Mouse (Mus musculus): ENCODE results near the gene Olfr154. TPM values are rescaled to one million over a fixed set of nuclear protein-coding genes. Genes with fewer than 3 reads are reported as not detected.
"Not testable (repeated sequence)": the region's sequence is repeated elsewhere in the genome, so short reads cannot be mapped to it uniquely, and the experiment has no call there.

Gene Olfr154
- polyA plus RNA-seq (2014; fragmentation: Nextera tagmentation; extraction: Ambion mirVana) = not detected in 2 replicates

DNA sequence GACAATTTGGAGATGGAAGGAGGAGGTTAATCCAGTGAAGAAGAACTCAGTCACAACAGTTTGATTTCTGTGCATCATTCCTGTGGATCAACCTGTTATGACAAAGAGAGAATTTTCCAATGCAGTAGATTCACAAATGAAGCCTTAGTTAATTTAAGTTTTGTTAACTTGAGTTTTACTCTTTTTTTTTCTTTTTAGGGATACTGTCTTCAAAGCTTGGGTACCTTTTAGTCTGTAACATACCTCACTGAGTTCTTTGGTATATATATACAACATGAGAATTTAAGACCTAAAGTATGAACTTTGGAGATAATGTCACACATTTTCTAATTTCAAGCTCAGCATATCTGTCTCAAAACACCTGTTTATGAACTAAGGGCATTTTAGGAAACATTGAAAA, at the start of gene Olfr154:
Olfr154 (minus strand) TSS at position 101 of the 400 bp plus-strand sequence.
- H3K27me3 ChIP-seq (ENCODE audit: control insufficient read depth, insufficient read depth, low read length); H3K4me2 ChIP-seq (ENCODE audit: low read depth); H3K36me3 ChIP-seq (ENCODE audit: control insufficient read depth, insufficient read depth, low read length); DNase-seq (ENCODE audit: low spot score); H3K4me3 ChIP-seq (ENCODE audit: low read depth, low read length); H3K27ac ChIP-seq (ENCODE audit: low read depth, low read length); H3K4me1 ChIP-seq (ENCODE audit: control insufficient read depth, insufficient read depth, low read length); H3K9me3 ChIP-seq (ENCODE audit: control insufficient read depth, low read length); ATAC-seq (ENCODE audit: insufficient read depth, low FRiP score, low TSS enrichment); H3K9ac ChIP-seq (ENCODE audit: low read length): not testable (repeated sequence)

DNA sequence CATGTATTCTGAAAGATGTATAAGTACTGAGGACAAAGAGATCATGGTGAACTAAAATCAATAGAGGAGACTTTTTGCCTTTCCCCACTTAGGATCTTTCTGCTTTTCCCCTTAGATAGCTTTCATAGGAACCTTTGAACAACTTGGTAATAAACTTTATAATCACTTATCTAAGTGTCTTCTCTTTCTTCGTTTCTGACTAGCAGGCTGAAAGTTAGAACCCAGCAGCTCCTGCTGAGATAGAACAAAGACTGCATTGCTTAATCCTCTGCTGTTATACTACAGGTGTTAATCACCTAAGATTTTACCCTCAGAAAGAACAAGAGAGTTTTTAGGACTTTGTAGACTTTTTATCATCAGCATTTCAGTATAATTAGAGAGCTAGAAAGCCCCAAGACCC, 46.9 kb upstream of the Olfr154 start:
- Histone ChIP-seq H3K27me3 (ENCODE audit: control insufficient read depth, insufficient read depth, low read length) (no peaks in the 10 kb centered on the region), H3K36me3 (ENCODE audit: control insufficient read depth, insufficient read depth, low read length) (no peaks in the 10 kb centered on the region), H3K4me2 (ENCODE audit: low read depth) (no peak overlapping the region), H3K9ac (ENCODE audit: low read length) (no peak overlapping the region), H3K9me3 (ENCODE audit: control insufficient read depth, low read length) (no peaks in the 10 kb centered on the region), H3K4me3 (ENCODE audit: low read depth, low read length) (no peak overlapping the region), H3K4me1 (ENCODE audit: control insufficient read depth, insufficient read depth, low read length) (no peaks in the 10 kb centered on the region), H3K27ac (ENCODE audit: low read depth, low read length) (no peak overlapping the region)
- WGBS = 8% methylated on average over 1 of the region's 1 CpGs
- no peak for ATAC-seq (ENCODE audit: insufficient read depth, low FRiP score, low TSS enrichment)
- no peak for DNase-seq (ENCODE audit: low spot score)

DNA sequence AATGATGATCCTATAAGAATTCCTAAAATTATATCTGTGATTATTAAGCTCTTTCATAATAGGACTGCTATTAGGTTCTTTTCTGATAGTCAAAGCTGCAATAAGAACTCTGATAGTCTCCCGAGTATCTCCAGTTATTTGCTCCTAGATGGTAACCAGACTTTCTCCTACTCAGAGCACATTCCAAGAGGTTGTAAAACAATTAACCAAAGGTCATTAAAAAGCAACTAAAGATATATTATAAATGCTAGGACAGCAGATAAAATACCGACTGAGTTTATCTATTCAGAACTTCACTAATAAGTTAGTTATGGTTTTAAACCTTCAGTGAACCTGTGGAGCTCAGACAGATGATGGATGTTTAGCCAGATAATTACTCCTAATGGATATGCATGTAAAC, 46.4 kb upstream of the Olfr154 start:
- H3K27ac ChIP-seq (ENCODE audit: low read depth, low read length); DNase-seq (ENCODE audit: low spot score); H3K4me3 ChIP-seq (ENCODE audit: low read depth, low read length); H3K4me2 ChIP-seq (ENCODE audit: low read depth); H3K9me3 ChIP-seq (ENCODE audit: control insufficient read depth, low read length); H3K4me1 ChIP-seq (ENCODE audit: control insufficient read depth, insufficient read depth, low read length); H3K9ac ChIP-seq (ENCODE audit: low read length); H3K36me3 ChIP-seq (ENCODE audit: control insufficient read depth, insufficient read depth, low read length); H3K27me3 ChIP-seq (ENCODE audit: control insufficient read depth, insufficient read depth, low read length); ATAC-seq (ENCODE audit: insufficient read depth, low FRiP score, low TSS enrichment): not testable (repeated sequence)
- WGBS = 45% methylated on average over 2 of the region's 2 CpGs

DNA sequence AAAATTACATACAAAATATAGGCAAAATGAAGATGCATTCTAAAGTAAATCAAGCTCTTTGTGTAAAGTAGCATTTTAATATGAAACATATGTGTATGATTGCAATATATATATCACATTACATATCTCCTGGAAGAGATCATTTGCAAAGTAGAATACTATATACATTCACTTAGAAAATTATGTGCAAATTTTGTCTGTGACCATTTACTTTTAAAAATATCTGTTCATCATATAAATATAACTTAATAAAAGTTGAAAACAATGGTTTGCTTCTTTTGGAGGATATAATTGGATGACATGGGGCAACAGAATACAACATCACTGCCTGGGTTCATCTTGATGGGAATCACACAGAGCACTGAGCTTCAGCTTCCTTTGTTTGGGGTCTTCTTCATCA, 24.9 kb upstream of the Olfr154 start, which contains the start of gene Olfr1008:
Olfr1008 (plus strand) TSS at position 301 of the 400 bp plus-strand sequence.
- H3K4me1 ChIP-seq (ENCODE audit: control insufficient read depth, insufficient read depth, low read length) = no peaks in the 10 kb centered on the region
- H3K9ac ChIP-seq (ENCODE audit: low read length) = no peak within 1 kb of the TSS
- no peak within 1 kb of the TSS for H3K4me2 ChIP-seq (ENCODE audit: low read depth)
- no peak for ATAC-seq (ENCODE audit: insufficient read depth, low FRiP score, low TSS enrichment)
- no peaks in the 10 kb centered on the region for H3K9me3 ChIP-seq (ENCODE audit: control insufficient read depth, low read length)
- H3K27ac ChIP-seq (ENCODE audit: low read depth, low read length) = no peak within 1 kb of the TSS
- H3K36me3 ChIP-seq (ENCODE audit: control insufficient read depth, insufficient read depth, low read length) = no peaks in the 10 kb centered on the region
- H3K4me3 ChIP-seq (ENCODE audit: low read depth, low read length) = no peak within 1 kb of the TSS
- no peak for DNase-seq (ENCODE audit: low spot score)
- no peaks in the 10 kb centered on the region for H3K27me3 ChIP-seq (ENCODE audit: control insufficient read depth, insufficient read depth, low read length)

DNA sequence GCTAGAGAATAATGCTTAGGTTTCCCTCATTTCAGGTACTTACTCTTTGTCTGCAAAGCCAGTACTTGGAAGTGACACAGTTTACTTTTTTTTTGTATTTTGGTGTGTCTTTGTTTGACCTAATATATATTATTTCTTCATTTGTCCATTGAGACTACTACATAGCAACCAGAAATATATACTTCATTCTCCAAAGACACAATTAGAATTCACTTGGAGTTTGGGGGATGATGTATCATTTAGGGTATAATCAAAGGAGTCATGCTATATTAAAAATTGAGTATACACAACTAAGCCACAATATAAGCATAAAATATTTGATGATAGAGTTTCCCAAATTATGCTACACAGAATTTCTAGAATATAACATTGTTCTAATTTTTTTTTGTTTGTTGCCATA, 14.4 kb upstream of the Olfr154 start, which contains the start of gene Olfr1006:
Olfr1006 (minus strand) TSS at position 101 of the 400 bp plus-strand sequence.
- ATAC-seq (ENCODE audit: insufficient read depth, low FRiP score, low TSS enrichment) = no peak
- Histone ChIP-seq H3K27me3 (ENCODE audit: control insufficient read depth, insufficient read depth, low read length) (no peaks in the 10 kb centered on the region), H3K4me3 (ENCODE audit: low read depth, low read length) (no peak within 1 kb of the TSS), H3K9me3 (ENCODE audit: control insufficient read depth, low read length) (no peaks in the 10 kb centered on the region), H3K4me2 (ENCODE audit: low read depth) (no peak within 1 kb of the TSS), H3K9ac (ENCODE audit: low read length) (no peak within 1 kb of the TSS), H3K27ac (ENCODE audit: low read depth, low read length) (no peak within 1 kb of the TSS), H3K36me3 (ENCODE audit: control insufficient read depth, insufficient read depth, low read length) (no peaks in the 10 kb centered on the region), H3K4me1 (ENCODE audit: control insufficient read depth, insufficient read depth, low read length) (no peaks in the 10 kb centered on the region)
- DNase-seq (ENCODE audit: low spot score) = no peak

DNA sequence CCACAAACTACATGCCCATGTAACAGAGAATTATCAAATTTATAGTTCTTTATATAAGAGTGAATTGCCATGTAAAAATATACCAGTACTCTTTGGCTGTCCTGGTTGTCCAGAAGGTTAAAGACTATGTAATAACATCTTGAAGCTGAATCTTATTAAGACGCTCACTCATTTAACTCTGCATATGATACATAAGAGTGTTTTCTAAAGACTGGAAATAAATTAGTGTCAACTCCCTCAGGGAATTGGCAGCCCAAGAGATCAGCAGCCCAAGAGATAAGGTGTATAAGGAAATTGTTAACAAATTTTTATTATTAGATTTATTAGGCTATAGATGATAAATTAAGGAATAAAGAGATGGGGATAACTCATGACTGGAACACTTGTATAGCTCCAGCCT, 13.7 kb downstream of the Olfr154 start, which contains the start of gene Olfr1002:
Olfr1002 (minus strand) TSS at position 101 of the 400 bp plus-strand sequence.
- DNase-seq (ENCODE audit: low spot score) = no peak
- H3K9me3 ChIP-seq (ENCODE audit: control insufficient read depth, low read length) = no peaks in the 10 kb centered on the region
- H3K9ac ChIP-seq (ENCODE audit: low read length) = no peak within 1 kb of the TSS
- no peak within 1 kb of the TSS for H3K4me2 ChIP-seq (ENCODE audit: low read depth)
- ATAC-seq (ENCODE audit: insufficient read depth, low FRiP score, low TSS enrichment) = no peak
- H3K4me1 ChIP-seq (ENCODE audit: control insufficient read depth, insufficient read depth, low read length) = no peaks in the 10 kb centered on the region
- WGBS = 96% methylated on average over 1 of the region's 1 CpGs
- H3K4me3 ChIP-seq (ENCODE audit: low read depth, low read length) = no peak within 1 kb of the TSS
- H3K27me3 ChIP-seq (ENCODE audit: control insufficient read depth, insufficient read depth, low read length) = no peaks in the 10 kb centered on the region
- no peak within 1 kb of the TSS for H3K27ac ChIP-seq (ENCODE audit: low read depth, low read length)
- no peaks in the 10 kb centered on the region for H3K36me3 ChIP-seq (ENCODE audit: control insufficient read depth, insufficient read depth, low read length)

Other genes with a start within 250 kb of the Olfr154 start
- not detected in 2 replicates for gene Olfr993, start 249.6 kb downstream of the Olfr154 start, polyA plus RNA-seq (2014; fragmentation: Nextera tagmentation; extraction: Ambion mirVana)
- gene Olfr994, start 228.0 kb downstream of the Olfr154 start, polyA plus RNA-seq (2014; fragmentation: Nextera tagmentation; extraction: Ambion mirVana) = not detected in 2 replicates
- not detected in 2 replicates for gene Olfr995, start 220.8 kb downstream of the Olfr154 start, polyA plus RNA-seq (2014; fragmentation: Nextera tagmentation; extraction: Ambion mirVana)
- gene 4833423E24Rik, start 145.4 kb downstream of the Olfr154 start, polyA plus RNA-seq (2014; fragmentation: Nextera tagmentation; extraction: Ambion mirVana) = not detected in 2 replicates
- gene Olfr996, start 85.2 kb downstream of the Olfr154 start, polyA plus RNA-seq (2014; fragmentation: Nextera tagmentation; extraction: Ambion mirVana) = not detected in 2 replicates
- not detected in 2 replicates for gene Olfr998, start 75.5 kb downstream of the Olfr154 start, polyA plus RNA-seq (2014; fragmentation: Nextera tagmentation; extraction: Ambion mirVana)
- not detected in 2 replicates for gene Olfr1000, start 52.6 kb downstream of the Olfr154 start, polyA plus RNA-seq (2014; fragmentation: Nextera tagmentation; extraction: Ambion mirVana)
- gene Olfr1002, start 13.8 kb downstream of the Olfr154 start, polyA plus RNA-seq (2014; fragmentation: Nextera tagmentation; extraction: Ambion mirVana) = not detected in 2 replicates
- gene Olfr1006, start 14.3 kb upstream of the Olfr154 start, polyA plus RNA-seq (2014; fragmentation: Nextera tagmentation; extraction: Ambion mirVana) = not detected in 2 replicates
- gene Olfr1008, start 25.0 kb upstream of the Olfr154 start, polyA plus RNA-seq (2014; fragmentation: Nextera tagmentation; extraction: Ambion mirVana) = not detected in 2 replicates
- gene Olfr1009, start 51.0 kb upstream of the Olfr154 start, polyA plus RNA-seq (2014; fragmentation: Nextera tagmentation; extraction: Ambion mirVana) = not detected in 2 replicates
- gene Olfr1012, start 98.3 kb upstream of the Olfr154 start, polyA plus RNA-seq (2014; fragmentation: Nextera tagmentation; extraction: Ambion mirVana) = not detected in 2 replicates
- not detected in 2 replicates for gene Olfr1013, start 102.6 kb upstream of the Olfr154 start, polyA plus RNA-seq (2014; fragmentation: Nextera tagmentation; extraction: Ambion mirVana)
- gene Olfr1014, start 108.3 kb upstream of the Olfr154 start, polyA plus RNA-seq (2014; fragmentation: Nextera tagmentation; extraction: Ambion mirVana) = not detected in 2 replicates
- gene Olfr1015, start 117.6 kb upstream of the Olfr154 start, polyA plus RNA-seq (2014; fragmentation: Nextera tagmentation; extraction: Ambion mirVana) = not detected in 2 replicates
- gene Olfr1016, start 138.1 kb upstream of the Olfr154 start, polyA plus RNA-seq (2014; fragmentation: Nextera tagmentation; extraction: Ambion mirVana) = not detected in 2 replicates
- not detected in 2 replicates for gene Olfr1018, start 154.0 kb upstream of the Olfr154 start, polyA plus RNA-seq (2014; fragmentation: Nextera tagmentation; extraction: Ambion mirVana)
- not detected in 2 replicates for gene Olfr1019, start 181.0 kb upstream of the Olfr154 start, polyA plus RNA-seq (2014; fragmentation: Nextera tagmentation; extraction: Ambion mirVana)
- gene Olfr1020, start 182.6 kb upstream of the Olfr154 start, polyA plus RNA-seq (2014; fragmentation: Nextera tagmentation; extraction: Ambion mirVana) = not detected in 2 replicates
- gene Olfr1022, start 204.1 kb upstream of the Olfr154 start, polyA plus RNA-seq (2014; fragmentation: Nextera tagmentation; extraction: Ambion mirVana) = not detected in 2 replicates
- gene Olfr1023, start 221.2 kb upstream of the Olfr154 start, polyA plus RNA-seq (2014; fragmentation: Nextera tagmentation; extraction: Ambion mirVana) = not detected in 2 replicates
- gene Olfr1024, start 240.6 kb upstream of the Olfr154 start, polyA plus RNA-seq (2014; fragmentation: Nextera tagmentation; extraction: Ambion mirVana) = not detected in 2 replicates